Mouse (Mus musculus) WW6 (cell line): ENCODE results near the gene Brinp3.
A peak's percentile ranks its signal among the peaks of the same experiment; 100 is the strongest.
"Not testable (repeated sequence)": the region's sequence is repeated elsewhere in the genome, so short reads cannot be mapped to it uniquely, and the experiment has no call there.

Source experiments
- DNase-seq: peaks from one replicate; pipeline ENCODE4 v3.0.0-alpha.2; 2013; ENCODE audit warnings: low read depth, low spot score

Gene Brinp3

GRCm38 (mm10) chr1:146494681-146495331, at the start of gene Brinp3:
TSS of gene Brinp3 (plus strand) at chr1:146494760.
- no peak for DNase-seq

- no peak for DNase-seq
Measured at GRCm38 (mm10) chr1:146494221-146494620, 339 bp upstream of the Brinp3 start.

GRCm38 (mm10) chr1:146495386-146495785, 826 bp downstream of the Brinp3 start:
- no peak for DNase-seq

- DNase-seq, result peak; percentile 28
Measured at GRCm38 (mm10) chr1:146497381-146498081, 3.0 kb downstream of the Brinp3 start.

GRCm38 (mm10) chr1:146498085-146498779, 3.7 kb downstream of the Brinp3 start:
- no peak for DNase-seq

GRCm38 (mm10) chr1:146498780-146499114, 4.2 kb downstream of the Brinp3 start:
- DNase-seq, result no peak

GRCm38 (mm10) chr1:146515377-146515776, 20.8 kb downstream of the Brinp3 start:
- DNase-seq, result no peak

- DNase-seq, result no peak
Measured at GRCm38 (mm10) chr1:146523727-146524573, 29.4 kb downstream of the Brinp3 start.

- no peak for DNase-seq
Measured at GRCm38 (mm10) chr1:146528572-146528971, 34.0 kb downstream of the Brinp3 start.

- DNase-seq, result no peak
Measured at GRCm38 (mm10) chr1:146546847-146547428, 52.4 kb downstream of the Brinp3 start.

- DNase-seq, result no peak
Measured at GRCm38 (mm10) chr1:146556982-146557381, 62.4 kb downstream of the Brinp3 start.

- DNase-seq, result no peak
Measured at GRCm38 (mm10) chr1:146562144-146562543, 67.6 kb downstream of the Brinp3 start.

GRCm38 (mm10) chr1:146584181-146584580, 89.6 kb downstream of the Brinp3 start:
- DNase-seq, result no peak

GRCm38 (mm10) chr1:146632895-146633294, 138.3 kb downstream of the Brinp3 start:
- no peak for DNase-seq

GRCm38 (mm10) chr1:146657214-146657613, 162.7 kb downstream of the Brinp3 start:
- DNase-seq, result no peak

GRCm38 (mm10) chr1:146700724-146701123, 206.2 kb downstream of the Brinp3 start:
- DNase-seq, result no peak

- no peak for DNase-seq
Measured at GRCm38 (mm10) chr1:146719556-146719955, 225.0 kb downstream of the Brinp3 start.

- not testable (repeated sequence) for DNase-seq
Measured at GRCm38 (mm10) chr1:146724784-146725513, 230.4 kb downstream of the Brinp3 start.

GRCm38 (mm10) chr1:146751066-146751465, 256.5 kb downstream of the Brinp3 start:
- no peak for DNase-seq

- no peak for DNase-seq
Measured at GRCm38 (mm10) chr1:146783259-146783658, 288.7 kb downstream of the Brinp3 start.

- DNase-seq, result no peak
Measured at GRCm38 (mm10) chr1:146787236-146787635, 292.7 kb downstream of the Brinp3 start.
